Mouse (Mus musculus): ENCODE results near the gene Rragd.

- no peak for TF ChIP-seq CTCF (IDR thresholded peaks at IDR 0.05; ENCODE audit: borderline replicate concordance, control insufficient read depth, extremely low read depth, insufficient read depth, low read length, poor library complexity)
- no peak for TF ChIP-seq POLR2A (IDR thresholded peaks at IDR 0.05; ENCODE audit: control insufficient read depth, extremely low read depth, insufficient read depth, low read length, poor library complexity)
These were observed 50.7 kb downstream of the Rragd start for GRCm38 (mm10) chr4:33033515-33033914.

All from thymus, adult 2 months (tissue).